Mouse (Mus musculus) left cerebral cortex, adult 18-20 months (tissue): Measurements from ENCODE around the gene Hist1h1e. TPM values are rescaled to one million over a fixed set of nuclear protein-coding genes. Genes with fewer than 3 reads are reported as not detected.

Source experiments
- DNase-seq, 2 experiments: peaks; one replicate each; pipeline ENCODE4 v3.0.0; 2021 to 2022; ENCODE audit warnings: low spot score in 2 of 2, mixed read lengths in 1 of 2
- long read RNA-seq, 2 experiments: library from polyadenylated mRNA; stranded (forward); transcript quantifications; one replicate each; pipeline ENCODE4 v2.0.0; 2021
- total RNA-seq, 2 experiments: library from RNA; stranded (reverse); gene quantifications; 2 replicates each; pipeline ENCODE4 v1.2.3; 2021

Hist1h1e gene
- total RNA-seq: 10 to 100 TPM; 49.2 to 54.0 TPM
- long read RNA-seq, experiment 1: 0 reads
- long read RNA-seq, experiment 2: 0 reads

- peak; percentile 86 to 91 for DNase-seq
These were observed at the start of gene Hist1h1e for GRCm38 (mm10) chr13:23622175-23622671. Hist1h1e (minus strand) TSS chr13:23622558.

DNA sequence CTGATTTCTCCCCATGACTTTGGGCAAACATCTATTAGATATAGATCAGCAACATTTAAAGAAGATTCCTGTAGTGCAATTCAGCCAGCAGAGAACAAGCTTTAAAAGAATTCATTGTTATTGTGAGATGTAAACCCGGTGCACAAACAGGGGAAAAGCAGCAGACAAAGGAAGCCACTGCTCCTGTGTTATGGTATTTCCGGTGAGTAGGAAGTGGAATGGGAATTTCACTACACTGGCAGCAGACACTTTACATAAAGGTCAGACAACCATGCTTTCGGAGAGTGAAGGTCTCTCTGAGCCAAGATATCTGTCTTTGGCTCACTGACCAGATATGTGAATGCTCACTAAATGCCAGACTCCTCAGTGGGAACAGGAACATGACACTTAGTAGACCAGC lies 40.2 kb upstream of the Hist1h1e start:
- DNase-seq: no peak

DNA sequence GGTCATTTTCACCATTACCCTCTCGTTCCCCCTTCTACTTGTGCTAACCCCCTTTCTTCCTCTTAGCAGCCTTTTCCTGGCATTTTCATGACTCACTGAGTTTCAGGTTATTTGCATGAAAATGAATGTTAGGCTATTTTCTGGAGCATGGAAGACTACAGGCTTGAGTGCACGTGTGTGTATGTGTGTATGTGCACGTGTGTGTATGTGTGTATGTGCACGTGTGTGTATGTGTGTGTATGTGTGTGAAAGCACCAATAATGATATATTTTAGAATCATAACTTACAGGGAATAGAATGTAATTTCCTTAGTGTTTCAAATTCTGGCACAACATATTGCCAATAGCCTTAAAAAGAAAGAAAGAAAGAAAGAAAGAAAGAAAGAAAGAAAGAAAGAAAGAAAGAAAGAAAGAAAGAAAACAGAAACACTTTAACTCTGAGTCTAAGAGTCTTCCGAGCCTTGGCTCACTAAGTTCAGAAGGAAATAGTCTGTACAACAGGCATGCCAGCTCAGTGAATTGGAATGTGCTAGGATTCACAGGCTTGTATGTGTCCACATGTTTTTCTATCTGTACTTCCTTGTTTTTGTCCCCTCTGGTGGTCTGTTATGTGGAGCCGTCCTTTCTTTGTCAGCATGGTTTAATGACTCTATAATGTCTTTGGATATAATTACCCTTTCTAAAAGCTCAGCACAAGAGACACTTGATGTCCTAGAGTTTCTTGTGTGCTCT lies 37.4 kb upstream of the Hist1h1e start:
- no peak for DNase-seq

GRCm38 (mm10) chr13:23630653-23631052 lies 8.3 kb upstream of the Hist1h1e start:
- no peak for DNase-seq

GRCm38 (mm10) chr13:23622861-23623450 lies 598 bp upstream of the Hist1h1e start:
- no peak for DNase-seq

- peak; percentile 54 to 63 for DNase-seq
These were observed 705 bp downstream of the Hist1h1e start for GRCm38 (mm10) chr13:23621532-23622174.

GRCm38 (mm10) chr13:23620733-23621531 lies 1.4 kb downstream of the Hist1h1e start, which contains the start of gene Hist1h2be:
Hist1h2be (minus strand) TSS chr13:23621124.
- peak; percentile 52 to 62 for DNase-seq

DNA sequence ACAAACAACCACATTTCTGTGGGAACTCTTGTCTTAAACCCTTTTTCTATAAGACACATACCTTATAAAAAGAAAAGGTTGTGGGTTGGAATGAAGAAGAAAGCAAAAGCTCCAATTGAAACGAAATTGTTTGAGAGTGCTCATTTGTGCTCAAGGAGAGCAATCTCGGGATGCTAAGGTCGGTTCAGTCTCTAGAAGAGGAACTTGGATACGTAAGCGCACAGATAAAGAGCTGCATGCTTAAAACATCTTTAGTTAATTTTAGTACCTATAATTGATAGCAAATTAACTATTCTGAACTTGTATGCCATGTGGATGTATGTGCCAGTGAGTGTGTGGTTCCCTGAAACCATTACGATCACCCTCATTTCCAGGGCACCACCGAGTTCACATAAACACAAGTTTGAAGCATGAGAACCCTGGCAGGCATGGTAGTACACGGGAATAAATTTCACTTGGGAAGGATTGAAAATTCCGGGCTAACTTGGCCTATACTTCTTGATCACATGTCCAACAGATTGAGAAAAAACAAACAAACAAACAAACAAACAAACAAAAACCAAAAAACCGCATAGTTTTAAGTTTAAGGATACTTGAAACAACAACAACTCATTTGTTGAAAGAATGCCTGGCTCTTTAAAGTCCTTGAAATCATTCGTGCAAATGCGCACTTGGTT lies 2.2 kb downstream of the Hist1h1e start:
- DNase-seq: no peak

DNA sequence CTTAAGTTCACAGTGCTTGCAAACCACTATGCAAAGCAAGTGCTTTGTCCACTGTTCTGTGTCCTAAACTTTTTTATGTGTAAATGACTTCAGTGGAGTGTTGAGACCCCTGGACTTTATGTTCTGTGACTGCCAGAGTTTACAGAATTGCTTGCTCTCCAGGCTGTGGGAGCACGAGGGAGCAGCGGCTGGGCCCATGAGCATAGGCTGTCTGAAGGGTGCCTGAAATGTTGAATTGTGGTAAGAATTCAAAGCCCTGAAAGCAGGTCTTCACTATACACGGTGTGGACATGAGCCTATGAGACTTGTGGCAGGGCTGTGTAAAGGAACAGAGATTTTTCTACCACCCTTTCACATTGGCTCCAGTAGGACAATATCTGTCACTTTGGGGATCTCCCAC lies 10.7 kb downstream of the Hist1h1e start:
- no peak for DNase-seq

DNA sequence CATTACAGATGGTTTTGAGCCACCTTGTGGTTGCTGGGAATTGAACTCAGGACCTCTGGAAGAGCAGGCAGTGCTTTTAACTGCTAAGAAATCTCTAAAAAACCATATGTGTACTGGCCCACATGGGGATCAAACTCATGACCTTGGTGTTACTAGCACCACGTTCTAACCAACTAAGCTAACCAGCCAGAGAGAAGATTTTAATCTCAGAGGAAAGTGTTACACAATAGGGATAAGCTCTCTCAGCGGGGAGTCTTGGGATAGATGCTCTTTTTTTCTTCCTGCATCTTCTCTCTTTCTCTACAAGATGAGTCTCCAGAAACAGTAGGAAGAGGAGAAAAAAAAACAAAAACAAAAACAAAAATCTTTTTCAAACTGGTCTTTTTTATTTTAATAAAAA lies 12.0 kb downstream of the Hist1h1e start:
- no peak for DNase-seq

GRCm38 (mm10) chr13:23609844-23610243 lies 12.5 kb downstream of the Hist1h1e start:
- no peak for DNase-seq

DNA sequence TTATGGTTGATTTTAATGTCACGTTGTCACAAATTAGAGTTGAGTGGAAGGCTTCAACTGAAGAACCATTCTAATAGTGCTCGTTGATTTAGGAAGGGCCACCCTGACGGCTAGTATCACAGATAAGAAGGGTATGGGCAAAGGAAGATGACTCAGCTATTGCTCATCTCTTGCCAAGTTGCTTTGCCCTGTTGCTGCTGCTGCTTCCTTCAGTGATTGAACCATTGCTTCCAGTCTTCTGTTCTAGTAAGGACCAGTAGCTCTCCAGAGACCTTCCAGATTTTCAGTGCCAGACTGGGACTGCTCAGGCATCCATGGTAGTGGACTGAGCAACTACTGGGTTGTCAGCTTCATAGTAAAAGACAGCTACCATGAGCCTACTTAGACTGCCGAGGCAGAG lies 13.1 kb downstream of the Hist1h1e start:
- no peak for DNase-seq

GRCm38 (mm10) chr13:23605052-23605451 lies 17.3 kb downstream of the Hist1h1e start:
- DNase-seq: no peak

- no peak for DNase-seq
These were observed 17.9 kb downstream of the Hist1h1e start for GRCm38 (mm10) chr13:23604452-23604851.

DNA sequence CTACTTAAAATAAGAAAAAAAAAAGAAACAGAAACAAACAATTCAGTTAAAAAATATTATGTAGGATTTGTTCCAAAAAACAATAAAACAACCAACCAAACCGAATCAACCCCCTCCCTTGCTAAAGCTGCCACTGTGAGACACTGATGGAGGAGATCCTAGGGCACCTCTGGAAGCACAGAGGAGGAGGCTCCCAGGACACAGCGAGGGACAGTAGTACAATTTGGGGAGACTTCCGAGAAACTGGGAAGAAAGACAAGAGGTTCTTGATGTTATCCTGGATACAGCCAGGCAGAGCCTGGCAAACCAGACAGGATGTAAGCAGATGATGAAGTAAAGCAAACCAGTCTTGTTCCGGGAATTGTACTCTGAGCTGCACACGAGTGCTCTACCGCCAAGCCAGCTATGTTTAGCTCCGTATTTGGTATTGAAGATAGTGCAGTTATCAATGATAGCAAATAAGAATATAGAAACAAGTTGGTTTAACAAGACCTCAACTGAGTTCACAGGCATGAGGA lies 19.1 kb downstream of the Hist1h1e start:
- no peak for DNase-seq

- peak; percentile 77 to 81 for DNase-seq
These were observed 24.4 kb downstream of the Hist1h1e start for GRCm38 (mm10) chr13:23597957-23598356.

DNA sequence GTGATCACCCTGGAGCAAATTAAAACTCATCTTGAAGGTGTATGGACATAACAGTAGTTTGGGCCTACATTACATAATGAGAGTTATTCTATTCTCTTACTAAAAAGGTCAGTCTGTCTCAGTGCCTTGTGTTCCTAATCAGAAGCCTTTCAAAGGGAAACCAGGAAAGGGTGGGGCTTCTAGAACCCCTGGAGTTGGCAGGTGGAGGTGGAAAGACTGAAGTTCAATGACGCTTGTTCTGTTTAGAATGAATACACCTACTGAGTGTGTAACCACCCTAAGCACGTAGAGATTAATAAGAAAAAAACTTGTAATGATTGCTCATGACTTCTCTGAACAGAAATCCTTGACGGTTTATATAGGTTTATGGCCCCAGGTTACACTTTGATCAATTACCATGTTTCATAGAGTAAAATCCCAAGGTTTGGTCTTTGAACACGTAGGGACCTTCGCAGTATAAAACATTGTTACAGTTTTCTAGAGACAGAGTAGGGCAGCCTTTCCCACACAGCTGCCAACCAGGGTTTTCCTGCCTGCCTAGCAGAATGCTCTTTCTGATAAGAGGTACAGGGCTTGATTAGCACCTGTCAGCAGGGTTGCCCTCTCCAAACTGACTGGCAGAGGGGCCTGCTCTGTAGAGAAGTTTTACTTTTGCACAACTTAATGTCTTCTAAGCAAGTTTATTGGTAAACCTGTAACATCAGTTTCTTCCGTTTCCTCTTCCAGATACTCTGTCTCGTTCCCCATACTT lies 26.6 kb downstream of the Hist1h1e start:
- DNase-seq: no peak

DNA sequence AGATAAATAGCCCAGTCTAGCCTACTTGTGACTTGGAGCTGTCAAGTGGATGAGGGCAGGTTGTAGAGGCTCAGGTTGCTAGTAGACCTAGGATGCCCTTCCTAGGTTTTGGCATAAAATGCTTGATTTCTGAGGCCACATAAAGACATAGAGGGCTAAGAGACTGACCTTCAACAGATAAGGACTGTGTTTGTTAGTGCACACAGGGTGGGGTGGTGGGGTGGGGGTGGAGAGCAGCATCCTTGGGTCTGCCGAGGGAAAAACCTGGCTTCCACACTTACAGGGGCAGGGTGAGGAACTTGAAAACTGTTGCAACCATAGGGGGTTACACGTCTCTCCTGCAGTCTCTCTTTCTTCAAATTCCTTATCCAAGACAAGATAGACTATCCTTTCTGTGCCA lies 27.2 kb downstream of the Hist1h1e start:
- DNase-seq: no peak

DNA sequence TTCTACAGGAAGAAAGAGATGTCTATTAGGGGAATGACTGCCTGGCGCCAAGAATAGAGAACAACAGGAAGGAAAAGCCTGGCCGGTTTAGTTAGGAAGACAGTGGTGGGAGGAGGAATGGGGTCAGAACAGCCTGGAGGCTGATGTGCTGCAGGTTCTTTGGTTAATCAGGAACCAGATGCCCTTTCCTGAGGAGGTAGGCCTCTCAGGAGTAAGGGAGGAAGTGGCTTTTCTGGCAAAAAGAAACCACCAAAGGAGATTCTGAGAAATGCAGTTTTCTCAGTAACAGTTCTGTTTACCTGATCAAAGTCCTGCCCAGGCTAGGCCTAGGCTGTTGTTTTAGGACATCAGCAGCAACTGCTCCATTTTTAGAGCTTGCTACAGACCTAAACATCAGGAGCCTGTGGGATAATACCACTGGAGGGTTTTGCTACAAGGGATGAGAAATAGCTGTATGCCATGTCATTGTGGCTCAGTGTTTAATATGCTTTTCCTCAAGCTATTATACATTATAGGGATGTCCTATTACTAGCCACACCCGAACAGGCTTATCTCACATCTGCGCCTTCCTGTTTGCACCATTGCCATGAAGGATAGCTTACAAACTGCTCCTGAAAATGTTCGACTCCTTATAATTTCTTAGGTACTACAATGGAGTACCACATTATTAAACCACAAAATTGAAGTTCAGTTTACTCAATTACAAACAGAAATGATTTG lies 29.1 kb downstream of the Hist1h1e start:
- no peak for DNase-seq
